Mouse (Mus musculus): Measurements from ENCODE around the gene Whamm. TPM values are rescaled to one million over a fixed set of nuclear protein-coding genes. Genes with fewer than 3 reads are reported as not detected.

The Whamm gene
- total RNA-seq, 1 experiment = 10.7 TPM

DNA sequence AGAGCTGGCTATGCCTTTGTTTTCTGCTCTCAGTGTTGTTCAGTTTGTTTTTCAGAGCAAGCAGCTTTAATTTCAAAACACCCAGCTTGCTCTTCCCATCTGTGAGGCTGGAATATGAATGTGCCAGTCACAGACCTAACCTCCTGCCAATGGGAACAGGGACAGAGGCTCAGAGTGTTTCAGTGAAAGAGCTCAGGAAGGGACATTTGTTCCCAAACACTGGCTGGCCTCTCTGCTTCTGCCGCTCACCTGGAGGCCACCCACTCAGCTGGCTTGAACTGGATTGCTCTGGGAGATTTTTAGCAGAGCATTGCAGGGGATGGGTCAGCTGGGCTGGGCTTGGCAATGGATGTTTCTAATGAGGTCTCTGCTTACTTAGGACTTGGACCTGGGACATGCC is 30.1 kb upstream of the Whamm start:
- Histone ChIP-seq H3K4me1 (ENCODE audit: control insufficient read depth in 2 of 2, insufficient read depth in 2 of 2, low read length in 2 of 2, poor library complexity in 1 of 2) (peaks cover 0 to 3% of the 10 kb centered on the region in 2 experiments; a peak in 1 of 4 replicates), H3K36me3 (ENCODE audit: control insufficient read depth, insufficient read depth, low read length, poor library complexity, severe bottlenecking) (no peaks in the 10 kb centered on the region), H3K9ac (ENCODE audit: insufficient read depth, low read depth, low read length, poor library complexity, severe bottlenecking) (no peak overlapping the region), H3K4me3 (ENCODE audit: insufficient read depth in 1 of 2, low read depth in 1 of 2, low read length in 2 of 2, poor library complexity in 1 of 2, severe bottlenecking in 1 of 2) (no peak overlapping the region), H3K9me3 (ENCODE audit: control insufficient read depth, insufficient read depth, low read depth, low read length) (no peaks in the 10 kb centered on the region), H3K27ac (ENCODE audit: insufficient read depth, low read depth, low read length, poor library complexity, severe bottlenecking) (no peak overlapping the region)
- in situ Hi-C loops (cut with MboI; ENCODE audit: low sequenced_read_pairs in 2 of 2, unreplicated experiment in 2 of 2) = no loop called here
- TF ChIP-seq MAFK (IDR thresholded peaks at IDR 0.05; ENCODE audit: insufficient read depth, low read depth, low read length) (no peak), CHD2 (IDR thresholded peaks at IDR 0.05; ENCODE audit: low read depth, low read length) (no peak), HCFC1 (IDR thresholded peaks at IDR 0.05; ENCODE audit: borderline replicate concordance, insufficient read depth, low read length) (no peak)
- no peak for DNase-seq (ENCODE audit: low read depth, low spot score)

DNA sequence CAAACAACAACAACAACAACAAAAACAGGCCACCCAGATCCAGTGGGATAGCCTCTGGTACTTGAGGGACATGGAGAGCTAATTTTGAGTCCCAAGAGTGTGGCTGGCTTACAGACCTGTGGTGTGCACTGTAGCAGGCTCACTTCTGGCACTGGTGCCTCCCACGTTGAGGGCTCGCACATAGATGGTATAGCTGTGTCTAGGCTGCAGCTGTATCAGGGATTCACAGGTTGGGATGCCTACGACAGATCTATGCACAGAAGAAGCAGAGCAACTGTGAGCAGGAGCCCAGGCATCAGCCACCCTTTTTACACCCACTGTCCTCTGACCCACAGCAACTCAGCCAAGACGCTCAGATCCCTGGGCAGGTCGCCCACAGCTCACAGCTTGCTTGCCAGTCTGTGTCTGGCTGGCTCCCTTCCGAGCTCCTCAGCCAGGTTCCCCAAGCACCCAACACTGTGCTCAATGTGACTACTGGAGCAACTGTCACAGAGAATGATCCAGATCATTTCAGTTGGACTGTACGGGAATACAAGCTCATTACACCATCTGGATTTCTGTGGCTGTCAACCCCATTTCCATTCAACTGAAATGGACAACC is 29.0 kb upstream of the Whamm start:
- Histone ChIP-seq H3K9ac (ENCODE audit: insufficient read depth, low read depth, low read length, poor library complexity, severe bottlenecking) (no peak overlapping the region), H3K36me3 (ENCODE audit: control insufficient read depth, insufficient read depth, low read length, poor library complexity, severe bottlenecking) (no peaks in the 10 kb centered on the region), H3K4me1 (ENCODE audit: control insufficient read depth in 2 of 2, insufficient read depth in 2 of 2, low read length in 2 of 2, poor library complexity in 1 of 2) (peaks cover 0 to 3% of the 10 kb centered on the region in 2 experiments; a peak in 1 of 4 replicates), H3K4me3 (ENCODE audit: insufficient read depth in 1 of 2, low read depth in 1 of 2, low read length in 2 of 2, poor library complexity in 1 of 2, severe bottlenecking in 1 of 2) (no peak overlapping the region), H3K27ac (ENCODE audit: insufficient read depth, low read depth, low read length, poor library complexity, severe bottlenecking) (no peak overlapping the region), H3K9me3 (ENCODE audit: control insufficient read depth, insufficient read depth, low read depth, low read length) (no peaks in the 10 kb centered on the region)
- no peak for TF ChIP-seq ZNF384 (IDR thresholded peaks at IDR 0.05; ENCODE audit: low read depth, low read length)
- TF ChIP-seq HCFC1 (IDR thresholded peaks at IDR 0.05; ENCODE audit: borderline replicate concordance, insufficient read depth, low read length) = no peak
- in situ Hi-C loops (cut with MboI; ENCODE audit: low sequenced_read_pairs in 2 of 2, unreplicated experiment in 2 of 2) = no loop called here
- no peak for DNase-seq (ENCODE audit: low read depth, low spot score)

DNA sequence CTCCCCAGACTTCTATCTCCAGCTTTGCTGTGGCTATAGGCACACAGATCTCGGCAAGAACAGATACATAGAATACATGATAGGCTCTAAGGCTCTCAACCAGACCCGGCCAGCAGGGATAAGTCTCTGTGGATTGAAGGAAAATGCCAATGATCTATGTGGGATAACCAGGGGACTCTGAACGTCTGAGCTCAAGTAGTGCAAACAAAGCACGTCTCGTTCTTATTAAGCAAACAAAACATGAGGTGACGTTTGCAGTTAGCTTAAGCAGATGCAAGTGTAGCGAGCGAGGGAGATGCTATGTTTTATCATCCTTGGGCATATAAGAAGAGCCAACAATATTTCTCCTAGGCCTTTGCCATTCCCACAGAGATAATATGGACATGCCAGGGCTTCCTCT is 28.1 kb upstream of the Whamm start:
- no peak for DNase-seq (ENCODE audit: low read depth, low spot score)
- H3K36me3 ChIP-seq (ENCODE audit: control insufficient read depth, insufficient read depth, low read length, poor library complexity, severe bottlenecking) = no peaks in the 10 kb centered on the region
- H3K27ac ChIP-seq (ENCODE audit: insufficient read depth, low read depth, low read length, poor library complexity, severe bottlenecking) = no peak overlapping the region
- no peak overlapping the region for H3K4me3 ChIP-seq (ENCODE audit: insufficient read depth in 1 of 2, low read depth in 1 of 2, low read length in 2 of 2, poor library complexity in 1 of 2, severe bottlenecking in 1 of 2)
- H3K9ac ChIP-seq (ENCODE audit: insufficient read depth, low read depth, low read length, poor library complexity, severe bottlenecking) = no peak overlapping the region
- peaks cover 0 to 3% of the 10 kb centered on the region in 2 experiments; a peak in 1 of 4 replicates for H3K4me1 ChIP-seq (ENCODE audit: control insufficient read depth in 2 of 2, insufficient read depth in 2 of 2, low read length in 2 of 2, poor library complexity in 1 of 2)
- H3K9me3 ChIP-seq (ENCODE audit: control insufficient read depth, insufficient read depth, low read depth, low read length) = no peaks in the 10 kb centered on the region
- in situ Hi-C loops (cut with MboI; ENCODE audit: low sequenced_read_pairs in 2 of 2, unreplicated experiment in 2 of 2) = no loop called here
- no peak for TF ChIP-seq HCFC1 (IDR thresholded peaks at IDR 0.05; ENCODE audit: borderline replicate concordance, insufficient read depth, low read length)
- no peak for TF ChIP-seq MAFK (IDR thresholded peaks at IDR 0.05; ENCODE audit: insufficient read depth, low read depth, low read length)
- TF ChIP-seq ZC3H11A (IDR thresholded peaks at IDR 0.05; ENCODE audit: borderline replicate concordance, low read depth, low read length) = no peak
- no peak for TF ChIP-seq ZNF384 (IDR thresholded peaks at IDR 0.05; ENCODE audit: low read depth, low read length)
- TF ChIP-seq CHD2 (IDR thresholded peaks at IDR 0.05; ENCODE audit: low read depth, low read length) = no peak

DNA sequence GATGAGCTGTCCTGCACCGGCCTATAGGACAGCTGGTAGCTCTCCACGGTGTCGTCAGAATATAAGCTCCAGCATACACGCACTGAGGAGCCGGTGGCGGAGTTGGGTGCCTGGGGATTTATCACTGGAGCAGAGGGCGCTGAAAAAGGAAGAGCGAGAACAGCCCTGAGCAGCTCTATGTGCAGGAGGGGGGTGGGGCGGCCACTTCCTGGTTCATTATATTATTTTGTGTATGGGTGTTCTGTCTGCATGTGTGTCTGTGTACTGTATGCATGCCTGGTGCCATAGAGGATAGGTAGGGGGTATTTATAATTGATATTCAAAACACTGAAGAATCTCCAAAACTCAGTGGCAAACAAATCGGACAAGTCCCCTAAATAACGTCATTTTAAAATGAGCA is 22.2 kb upstream of the Whamm start:
- no peak for TF ChIP-seq HCFC1 (IDR thresholded peaks at IDR 0.05; ENCODE audit: borderline replicate concordance, insufficient read depth, low read length)
- TF ChIP-seq ZC3H11A (IDR thresholded peaks at IDR 0.05; ENCODE audit: borderline replicate concordance, low read depth, low read length) = no peak
- TF ChIP-seq CHD2 (IDR thresholded peaks at IDR 0.05; ENCODE audit: low read depth, low read length) = no peak
- no peak for TF ChIP-seq ZNF384 (IDR thresholded peaks at IDR 0.05; ENCODE audit: low read depth, low read length)
- no peak for TF ChIP-seq MAFK (IDR thresholded peaks at IDR 0.05; ENCODE audit: insufficient read depth, low read depth, low read length)
- peaks cover 0 to 6% of the 10 kb centered on the region in 2 experiments; a peak in 1 of 4 replicates for H3K4me1 ChIP-seq (ENCODE audit: control insufficient read depth in 2 of 2, insufficient read depth in 2 of 2, low read length in 2 of 2, poor library complexity in 1 of 2)
- no peak for DNase-seq (ENCODE audit: low read depth, low spot score)
- no peak overlapping the region for H3K9ac ChIP-seq (ENCODE audit: insufficient read depth, low read depth, low read length, poor library complexity, severe bottlenecking)
- in situ Hi-C loops (cut with MboI; ENCODE audit: low sequenced_read_pairs in 2 of 2, unreplicated experiment in 2 of 2) = no loop called here
- H3K9me3 ChIP-seq (ENCODE audit: control insufficient read depth, insufficient read depth, low read depth, low read length) = no peaks in the 10 kb centered on the region
- H3K36me3 ChIP-seq (ENCODE audit: control insufficient read depth, insufficient read depth, low read length, poor library complexity, severe bottlenecking) = no peaks in the 10 kb centered on the region
- H3K4me3 ChIP-seq (ENCODE audit: insufficient read depth in 1 of 2, low read depth in 1 of 2, low read length in 2 of 2, poor library complexity in 1 of 2, severe bottlenecking in 1 of 2) = no peak overlapping the region
- H3K27ac ChIP-seq (ENCODE audit: insufficient read depth, low read depth, low read length, poor library complexity, severe bottlenecking) = no peak overlapping the region

- H3K36me3 ChIP-seq (ENCODE audit: control insufficient read depth, insufficient read depth, low read length, poor library complexity, severe bottlenecking) = no peaks in the 10 kb centered on the region
- TF ChIP-seq ZC3H11A (IDR thresholded peaks at IDR 0.05; ENCODE audit: borderline replicate concordance, low read depth, low read length) = no peak
- no peak for TF ChIP-seq ZNF384 (IDR thresholded peaks at IDR 0.05; ENCODE audit: low read depth, low read length)
- TF ChIP-seq HCFC1 (IDR thresholded peaks at IDR 0.05; ENCODE audit: borderline replicate concordance, insufficient read depth, low read length) = no peak
- TF ChIP-seq MAFK (IDR thresholded peaks at IDR 0.05; ENCODE audit: insufficient read depth, low read depth, low read length) = no peak
- no peak for TF ChIP-seq CHD2 (IDR thresholded peaks at IDR 0.05; ENCODE audit: low read depth, low read length)
- no peak overlapping the region for H3K9ac ChIP-seq (ENCODE audit: insufficient read depth, low read depth, low read length, poor library complexity, severe bottlenecking)
- in situ Hi-C loops (cut with MboI; ENCODE audit: low sequenced_read_pairs in 2 of 2, unreplicated experiment in 2 of 2) = no loop called here
- no peak for DNase-seq (ENCODE audit: low read depth, low spot score)
- no peak overlapping the region for H3K4me3 ChIP-seq (ENCODE audit: insufficient read depth in 1 of 2, low read depth in 1 of 2, low read length in 2 of 2, poor library complexity in 1 of 2, severe bottlenecking in 1 of 2)
- H3K4me1 ChIP-seq (ENCODE audit: control insufficient read depth in 2 of 2, insufficient read depth in 2 of 2, low read length in 2 of 2, poor library complexity in 1 of 2) = peaks cover 0 to 3% of the 10 kb centered on the region in 2 experiments; a peak in 1 of 4 replicates
- H3K9me3 ChIP-seq (ENCODE audit: control insufficient read depth, insufficient read depth, low read depth, low read length) = no peaks in the 10 kb centered on the region
- H3K27ac ChIP-seq (ENCODE audit: insufficient read depth, low read depth, low read length, poor library complexity, severe bottlenecking) = no peak overlapping the region
Measured at GRCm38 (mm10) chr7:81553589-81553988, 17.5 kb upstream of the Whamm start.

Data from ES-E14 (cell line).